Mouse (Mus musculus) CH12.LX (cell line): ENCODE measurements at regions not wholly inside any gene's neighbourhood (a gene's known extent, or its start where the extent isn't known, plus 50 kb on each side); places are given as distances from the start of the nearest gene placed in this dataset.

Source experiments
- DNase-seq: peaks from one replicate; pipeline ENCODE4 v3.0.0-alpha.2; 2013; ENCODE audit errors: extremely low read depth
- H3K27ac ChIP-seq: 2 replicates; pipeline ENCODE4 v1.5.1; 2012; ENCODE audit warnings: low read depth, mild to moderate bottlenecking, control low read depth, moderate library complexity; ENCODE audit not compliant: insufficient read depth
- H3K27me3 ChIP-seq: replicated peaks from 2 replicates; pipeline ENCODE3; 2012; ENCODE audit warnings: inconsistent platforms
- H3K36me3 ChIP-seq, 2 experiments: replicated peaks in 1 of 2; 2 replicates each; pipeline versions ENCODE3 to v1.6.1; 2012; ENCODE audit warnings: inconsistent platforms in 1 of 2, low read length in 1 of 2, mild to moderate bottlenecking in 1 of 2, mixed read lengths in 1 of 2, moderate library complexity in 1 of 2; ENCODE audit not compliant: control insufficient read depth in 1 of 2, insufficient read depth in 1 of 2
- H3K4me1 ChIP-seq, 2 experiments: 2 replicates each; pipeline ENCODE4 v1.6.1; 2012; ENCODE audit warnings: inconsistent platforms in 1 of 2, moderate library complexity in 1 of 2; ENCODE audit not compliant: insufficient read depth in 2 of 2, control insufficient read depth in 1 of 2
- H3K4me2 ChIP-seq: 2 replicates; pipeline ENCODE4 v1.6.1; 2012; ENCODE audit warnings: low read depth, mild to moderate bottlenecking, control low read depth; ENCODE audit not compliant: poor library complexity, insufficient read depth, severe bottlenecking
- H3K4me3 ChIP-seq, 3 experiments: fragments of 150-350 bp in 1 of 3; sonication (generic) in 1 of 3; replicated peaks in 1 of 3; 2 replicates each; pipeline versions ENCODE3 to v1.5.1; 2011 to 2012; ENCODE audit warnings: low read depth in 2 of 3, low read length in 2 of 3, mild to moderate bottlenecking in 2 of 3, moderate library complexity in 2 of 3, control low read depth in 1 of 3, improper control_type of control experiment in 1 of 3, inconsistent platforms in 1 of 3, mixed read lengths in 1 of 3; ENCODE audit not compliant: poor library complexity in 1 of 3
- H3K79me2 ChIP-seq: replicated peaks from 2 replicates; pipeline ENCODE4 v1.6.1; 2012; ENCODE audit warnings: mild to moderate bottlenecking, moderate library complexity; ENCODE audit not compliant: control insufficient read depth, poor library complexity, insufficient read depth, severe bottlenecking; ENCODE audit errors: extremely low read depth
- H3K9ac ChIP-seq: 2 replicates; pipeline ENCODE4 v1.6.1; 2012; ENCODE audit warnings: low read depth, mild to moderate bottlenecking, control low read depth, moderate library complexity; ENCODE audit not compliant: insufficient read depth
- H3K9me3 ChIP-seq: replicated peaks from 2 replicates; pipeline ENCODE3; 2012; ENCODE audit warnings: low read length, inconsistent platforms, mixed read lengths
- BHLHE40 ChIP-seq: IDR thresholded peaks from 2 replicates; pipeline ENCODE4 v1.6.1; 2011; ENCODE audit warnings: mild to moderate bottlenecking, low read depth, low read length, improper control_type of control experiment
- CHD1 ChIP-seq: IDR thresholded peaks from 2 replicates; pipeline ENCODE4 v1.6.1; 2012; ENCODE audit warnings: low read depth, low read length, improper control_type of control experiment, inconsistent platforms
- CHD2 ChIP-seq: IDR thresholded peaks from 2 replicates; pipeline ENCODE4 v1.6.1; 2011; ENCODE audit warnings: low read length, improper control_type of control experiment
- E2F4 ChIP-seq: IDR thresholded peaks from 2 replicates; pipeline ENCODE4 v1.6.1; 2011; ENCODE audit warnings: low read depth, low read length, improper control_type of control experiment; ENCODE audit not compliant: insufficient replicate concordance
- IRF4 ChIP-seq: IDR thresholded peaks from 2 replicates; pipeline ENCODE4 v1.6.1; 2014; ENCODE audit warnings: low read depth, mild to moderate bottlenecking, inconsistent platforms, low read length, improper control_type of control experiment
- JUN ChIP-seq: IDR thresholded peaks from 2 replicates; pipeline ENCODE4 v1.6.1; 2011; ENCODE audit warnings: low read depth, mild to moderate bottlenecking, low read length, improper control_type of control experiment, moderate library complexity; ENCODE audit not compliant: insufficient read depth
- JUND ChIP-seq: conservative IDR thresholded peaks from 2 replicates; pipeline ENCODE4 v1.6.1; 2011; ENCODE audit warnings: low read depth, low read length, improper control_type of control experiment
- KAT2A ChIP-seq: IDR thresholded peaks from 2 replicates; pipeline ENCODE4 v1.6.1; 2012; ENCODE audit warnings: low read length, improper control_type of control experiment, inconsistent platforms; ENCODE audit not compliant: insufficient replicate concordance
- MAFK ChIP-seq: IDR thresholded peaks from 2 replicates; pipeline ENCODE4 v1.6.1; 2011; ENCODE audit warnings: low read length, improper control_type of control experiment; ENCODE audit not compliant: insufficient replicate concordance
- MAX ChIP-seq: IDR thresholded peaks from 2 replicates; pipeline ENCODE4 v1.6.1; 2011; ENCODE audit warnings: low read length, improper control_type of control experiment
- MEF2A ChIP-seq: IDR thresholded peaks from 2 replicates; pipeline ENCODE4 v1.6.1; 2014; ENCODE audit warnings: low read depth, mild to moderate bottlenecking, inconsistent platforms, low read length, improper control_type of control experiment, borderline replicate concordance
- MXI1 ChIP-seq: IDR thresholded peaks from 2 replicates; pipeline ENCODE4 v1.6.1; 2011; ENCODE audit warnings: mild to moderate bottlenecking, low read depth, low read length, improper control_type of control experiment
- RCOR1 ChIP-seq: conservative IDR thresholded peaks from 2 replicates; pipeline ENCODE4 v1.6.1; 2012; ENCODE audit warnings: low read depth, mild to moderate bottlenecking, inconsistent platforms, low read length, improper control_type of control experiment
- SIN3A ChIP-seq: IDR thresholded peaks from 2 replicates; pipeline ENCODE4 v1.6.1; 2012; ENCODE audit warnings: low read length, improper control_type of control experiment, inconsistent platforms
- SMC3 ChIP-seq: IDR thresholded peaks from 2 replicates; pipeline ENCODE4 v1.6.1; 2011; ENCODE audit warnings: low read depth, low read length, improper control_type of control experiment
- TCF12 ChIP-seq: IDR thresholded peaks from 2 replicates; pipeline ENCODE4 v1.6.1; 2014; ENCODE audit warnings: low read depth, mild to moderate bottlenecking, inconsistent platforms, low read length, improper control_type of control experiment
- UBTF ChIP-seq: IDR thresholded peaks from 2 replicates; pipeline ENCODE4 v1.6.1; 2012; ENCODE audit warnings: low read depth, mild to moderate bottlenecking, inconsistent platforms, low read length, improper control_type of control experiment, moderate library complexity
- USF1 ChIP-seq: IDR thresholded peaks from 2 replicates; pipeline ENCODE4 v1.6.1; 2014; ENCODE audit warnings: low read depth, mild to moderate bottlenecking, inconsistent platforms, low read length, improper control_type of control experiment
- USF2 ChIP-seq: conservative IDR thresholded peaks from 2 replicates; pipeline ENCODE4 v1.6.1; 2011; ENCODE audit warnings: low read depth, low read length, improper control_type of control experiment
- ZC3H11A ChIP-seq: IDR thresholded peaks from 2 replicates; pipeline ENCODE4 v1.6.1; 2012; ENCODE audit warnings: low read depth, mild to moderate bottlenecking, inconsistent platforms, low read length, improper control_type of control experiment
- dilution Hi-C: fragments of 300-500 bp; cut with MboI; formaldehyde crosslinking; loops from 2 replicates; pipeline ENCODE4 v1.14.3; 2020; ENCODE audit warnings: low sequenced_read_pairs; ENCODE audit not compliant: extremely low pct_unique_long_range_greater_than_20kb, extremely low pct_ligation_motif_present
- in situ Hi-C: fragments of 300-500 bp; cut with MboI; formaldehyde crosslinking; loops from 3 replicates; pipeline ENCODE4 v1.14.3; 2019; ENCODE audit warnings: low sequenced_read_pairs, low pct_ligation_motif_present, low pct_unique_long_range_greater_than_20kb, mixed read lengths

DNA sequence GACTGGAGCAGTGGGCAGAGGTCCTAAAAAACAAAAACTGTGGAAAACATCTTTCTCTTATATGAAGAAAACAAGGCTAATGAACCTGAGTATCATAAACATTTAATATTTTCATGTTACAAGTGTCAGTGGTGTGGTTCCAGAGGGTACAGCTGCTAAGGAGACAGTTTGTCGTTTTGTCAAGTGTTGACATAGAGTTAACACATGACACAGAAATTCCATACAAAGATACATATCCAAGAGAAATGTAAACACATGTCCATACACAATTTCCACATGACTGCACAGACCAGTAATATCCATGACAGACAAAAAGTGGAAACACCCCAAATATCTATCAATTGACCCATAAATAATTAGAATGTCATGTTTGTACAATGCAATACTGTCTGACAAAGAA is 88.7 kb downstream of the Rap2a start:
- no peak overlapping the region for H3K27ac ChIP-seq
- in situ Hi-C loops = no loop called here
- H3K79me2 ChIP-seq = no peaks in the 10 kb centered on the region
- no peak overlapping the region for H3K4me3 ChIP-seq
- no peaks in the 10 kb centered on the region for H3K9me3 ChIP-seq
- no peak for DNase-seq
- H3K36me3 ChIP-seq = no peaks in the 10 kb centered on the region
- H3K27me3 ChIP-seq = no peaks in the 10 kb centered on the region
- no peak overlapping the region for H3K9ac ChIP-seq
- H3K4me1 ChIP-seq = peaks cover under 1 to 8% of the 10 kb centered on the region in 2 experiments
- dilution Hi-C loops = no loop called here
- no peak for TF ChIP-seq E2F4
- no peak for TF ChIP-seq USF1
- no peak for TF ChIP-seq ZC3H11A
- TF ChIP-seq CHD2 = no peak
- TF ChIP-seq MXI1 = no peak
- TF ChIP-seq TCF12 = no peak
- no peak for TF ChIP-seq CHD1
- no peak for TF ChIP-seq MEF2A
- TF ChIP-seq UBTF = no peak
- no peak for TF ChIP-seq USF2
- TF ChIP-seq RCOR1 = no peak
- H3K4me2 ChIP-seq = no peak overlapping the region

DNA sequence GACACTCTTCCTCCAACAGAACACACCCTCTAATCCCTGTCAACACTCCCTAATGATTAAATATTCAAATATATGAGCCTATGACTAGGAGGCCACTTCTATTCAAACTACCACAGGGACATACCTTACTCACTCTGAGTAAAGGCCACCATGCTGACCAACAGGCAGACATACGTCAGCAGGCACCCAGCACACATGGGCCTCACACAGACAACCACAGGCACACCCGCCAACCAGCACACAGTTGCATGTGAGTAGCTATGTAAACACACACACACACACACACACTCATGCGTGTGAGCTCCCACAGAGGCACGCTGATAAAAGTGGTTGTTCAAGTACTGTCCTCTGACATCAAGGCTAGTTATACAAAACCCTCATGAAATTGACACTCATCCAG is 89.8 kb downstream of the Rap2a start:
- DNase-seq = no peak
- no peak overlapping the region for H3K4me2 ChIP-seq
- TF ChIP-seq SIN3A (no peak), IRF4 (no peak), SMC3 (no peak)
- TF ChIP-seq, all 38 proteins: peak for 0
- Histone ChIP-seq H3K4me1 (peaks cover 5 to 14% of the 10 kb centered on the region in 2 experiments), H3K9me3 (no peaks in the 10 kb centered on the region), H3K79me2 (no peaks in the 10 kb centered on the region), H3K27ac (no peak overlapping the region), H3K36me3 (no peaks in the 10 kb centered on the region), H3K4me3 (no peak overlapping the region), H3K27me3 (no peaks in the 10 kb centered on the region), H3K9ac (no peak overlapping the region)
- in situ Hi-C loops (no loop called here), dilution Hi-C loops (no loop called here)

DNA sequence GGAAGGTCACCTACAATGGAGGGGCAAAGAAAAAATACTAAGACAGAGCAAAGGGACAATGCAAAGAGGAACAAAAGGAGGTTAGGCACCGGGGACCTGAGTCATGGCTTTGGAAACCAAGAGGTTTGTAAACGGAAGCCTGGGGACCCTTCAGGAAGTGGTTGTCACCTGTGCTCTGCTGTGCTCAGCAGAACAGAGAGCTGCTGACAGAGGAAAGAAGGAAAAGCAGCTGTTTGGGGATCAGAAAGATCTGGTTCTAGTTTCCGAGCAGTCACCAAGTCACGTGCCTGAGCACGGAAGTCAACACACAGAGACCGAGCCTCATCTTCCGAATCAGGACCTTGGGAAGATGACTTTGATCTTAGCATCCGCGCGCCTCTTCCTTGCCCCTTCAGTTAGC is 94.0 kb downstream of the Rap2a start:
- Histone ChIP-seq H3K27ac (no peak overlapping the region), H3K4me1 (peaks cover 5 to 9% of the 10 kb centered on the region in 2 experiments), H3K9ac (no peak overlapping the region), H3K36me3 (no peaks in the 10 kb centered on the region), H3K27me3 (no peaks in the 10 kb centered on the region), H3K79me2 (no peaks in the 10 kb centered on the region), H3K9me3 (peaks cover 5% of the 10 kb centered on the region), H3K4me2 (peak overlapping the region; percentile 43), H3K4me3 (no peak overlapping the region)
- TF ChIP-seq USF1 (peak; percentile 28), MAFK (0 out of 2 replicates have a peak, but pooled peaks have one; percentile 7), JUN (no peak), CHD2 (no peak), E2F4 (no peak), USF2 (0 out of 2 replicates have a peak, but pooled peaks have one; percentile 13), BHLHE40 (peak; percentile 68), MAX (no peak), JUND (no peak), KAT2A (no peak)
- dilution Hi-C loops (no loop called here), in situ Hi-C loops (no loop called here)
- peak; percentile 4 for DNase-seq
